Mouse (Mus musculus) olfactory bulb, adult 2 months (tissue): ENCODE results near the gene Iffo1.

ENCODE experiments used
- CTCF ChIP-seq: fragments of 200-500 bp; IDR thresholded peaks from 2 replicates; pipeline ENCODE4 v1.5.1; 2012; ENCODE audit warnings: low read depth, mild to moderate bottlenecking, low read length, moderate library complexity; ENCODE audit not compliant: insufficient read depth
- POLR2A ChIP-seq: fragments of 200-500 bp; IDR thresholded peaks from 2 replicates; pipeline ENCODE4 v1.6.1; 2012; ENCODE audit warnings: mild to moderate bottlenecking, low read depth, low read length, moderate library complexity; ENCODE audit not compliant: insufficient read depth

DNA sequence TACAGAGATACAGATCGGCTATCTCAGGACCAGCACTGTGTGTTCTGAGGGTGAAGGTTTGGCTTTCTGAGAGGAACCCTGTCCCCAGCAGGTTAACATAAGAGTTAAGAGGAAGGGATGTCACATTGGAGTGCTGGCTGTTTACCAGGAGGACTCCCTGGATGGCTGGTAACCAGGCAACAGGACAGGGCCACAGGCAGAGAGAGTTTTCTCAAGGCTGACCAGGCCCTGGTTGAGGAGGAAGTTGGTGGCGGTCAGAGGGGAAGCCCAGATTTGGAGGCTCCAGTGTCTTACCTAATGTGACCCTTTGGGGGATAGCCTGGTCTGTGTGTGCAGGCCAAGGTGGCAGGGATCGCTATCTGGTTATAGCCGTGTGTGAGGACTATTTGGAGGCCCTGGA is 1.8 kb downstream of the Iffo1 start:
- TF ChIP-seq CTCF (no peak), POLR2A (no peak)
